Mouse (Mus musculus) CH12.LX (cell line): ENCODE measurements around the gene Nsl1. TPM values are rescaled to one million over a fixed set of nuclear protein-coding genes. Genes with fewer than 3 reads are reported as not detected.

Experiments used
- DNase-seq: peaks from one replicate; pipeline ENCODE4 v3.0.0-alpha.2; 2013; ENCODE audit errors: extremely low read depth
- H3K27ac ChIP-seq: 2 replicates; pipeline ENCODE4 v1.5.1; 2012; ENCODE audit warnings: low read depth, mild to moderate bottlenecking, control low read depth, moderate library complexity; ENCODE audit not compliant: insufficient read depth
- H3K27me3 ChIP-seq: replicated peaks from 2 replicates; pipeline ENCODE3; 2012; ENCODE audit warnings: inconsistent platforms
- H3K36me3 ChIP-seq, 2 experiments: replicated peaks in 1 of 2; 2 replicates each; pipeline versions ENCODE3 to v1.6.1; 2012; ENCODE audit warnings: inconsistent platforms in 1 of 2, low read length in 1 of 2, mild to moderate bottlenecking in 1 of 2, mixed read lengths in 1 of 2, moderate library complexity in 1 of 2; ENCODE audit not compliant: control insufficient read depth in 1 of 2, insufficient read depth in 1 of 2
- H3K4me1 ChIP-seq, 2 experiments: 2 replicates each; pipeline ENCODE4 v1.6.1; 2012; ENCODE audit warnings: inconsistent platforms in 1 of 2, moderate library complexity in 1 of 2; ENCODE audit not compliant: insufficient read depth in 2 of 2, control insufficient read depth in 1 of 2
- H3K4me2 ChIP-seq: 2 replicates; pipeline ENCODE4 v1.6.1; 2012; ENCODE audit warnings: low read depth, mild to moderate bottlenecking, control low read depth; ENCODE audit not compliant: poor library complexity, insufficient read depth, severe bottlenecking
- H3K4me3 ChIP-seq, 3 experiments: fragments of 150-350 bp in 1 of 3; sonication (generic) in 1 of 3; replicated peaks in 1 of 3; 2 replicates each; pipeline versions ENCODE3 to v1.5.1; 2011 to 2012; ENCODE audit warnings: low read depth in 2 of 3, low read length in 2 of 3, mild to moderate bottlenecking in 2 of 3, moderate library complexity in 2 of 3, control low read depth in 1 of 3, improper control_type of control experiment in 1 of 3, inconsistent platforms in 1 of 3, mixed read lengths in 1 of 3; ENCODE audit not compliant: poor library complexity in 1 of 3
- H3K79me2 ChIP-seq: replicated peaks from 2 replicates; pipeline ENCODE4 v1.6.1; 2012; ENCODE audit warnings: mild to moderate bottlenecking, moderate library complexity; ENCODE audit not compliant: control insufficient read depth, poor library complexity, insufficient read depth, severe bottlenecking; ENCODE audit errors: extremely low read depth
- H3K9ac ChIP-seq: 2 replicates; pipeline ENCODE4 v1.6.1; 2012; ENCODE audit warnings: low read depth, mild to moderate bottlenecking, control low read depth, moderate library complexity; ENCODE audit not compliant: insufficient read depth
- H3K9me3 ChIP-seq: replicated peaks from 2 replicates; pipeline ENCODE3; 2012; ENCODE audit warnings: low read length, inconsistent platforms, mixed read lengths
- BHLHE40 ChIP-seq: IDR thresholded peaks from 2 replicates; pipeline ENCODE4 v1.6.1; 2011; ENCODE audit warnings: mild to moderate bottlenecking, low read depth, low read length, improper control_type of control experiment
- ETS1 ChIP-seq: conservative IDR thresholded peaks from 2 replicates; pipeline ENCODE4 v1.6.1; 2012; ENCODE audit warnings: low read depth, mild to moderate bottlenecking, inconsistent platforms, low read length, improper control_type of control experiment, moderate library complexity
- JUN ChIP-seq: IDR thresholded peaks from 2 replicates; pipeline ENCODE4 v1.6.1; 2011; ENCODE audit warnings: low read depth, mild to moderate bottlenecking, low read length, improper control_type of control experiment, moderate library complexity; ENCODE audit not compliant: insufficient read depth
- KAT2A ChIP-seq: IDR thresholded peaks from 2 replicates; pipeline ENCODE4 v1.6.1; 2012; ENCODE audit warnings: low read length, improper control_type of control experiment, inconsistent platforms; ENCODE audit not compliant: insufficient replicate concordance
- MAFK ChIP-seq: IDR thresholded peaks from 2 replicates; pipeline ENCODE4 v1.6.1; 2011; ENCODE audit warnings: low read length, improper control_type of control experiment; ENCODE audit not compliant: insufficient replicate concordance
- MXI1 ChIP-seq: IDR thresholded peaks from 2 replicates; pipeline ENCODE4 v1.6.1; 2011; ENCODE audit warnings: mild to moderate bottlenecking, low read depth, low read length, improper control_type of control experiment
- MYC ChIP-seq: IDR thresholded peaks from 2 replicates; pipeline ENCODE4 v1.6.1; 2011; ENCODE audit warnings: low read depth, mild to moderate bottlenecking, improper control_type of control experiment, low read length
- NELFE ChIP-seq: IDR thresholded peaks from 2 replicates; pipeline ENCODE4 v1.6.1; 2011; ENCODE audit warnings: low read depth, low read length, improper control_type of control experiment
- PAX5 ChIP-seq: IDR thresholded peaks from 2 replicates; pipeline ENCODE4 v1.6.1; 2012; ENCODE audit warnings: low read length, inconsistent platforms, mixed read lengths
- RAD21 ChIP-seq: IDR thresholded peaks from 2 replicates; pipeline ENCODE4 v1.6.1; 2011; ENCODE audit warnings: low read depth, mild to moderate bottlenecking, low read length, improper control_type of control experiment, moderate library complexity
- SIN3A ChIP-seq: IDR thresholded peaks from 2 replicates; pipeline ENCODE4 v1.6.1; 2012; ENCODE audit warnings: low read length, improper control_type of control experiment, inconsistent platforms
- TBP ChIP-seq: conservative IDR thresholded peaks from 2 replicates; pipeline ENCODE4 v1.6.1; 2011; ENCODE audit warnings: low read depth, low read length, improper control_type of control experiment
- ZKSCAN1 ChIP-seq: IDR thresholded peaks from 2 replicates; pipeline ENCODE4 v1.6.1; 2012; ENCODE audit warnings: low read depth, inconsistent platforms, low read length, improper control_type of control experiment, borderline replicate concordance
- dilution Hi-C: fragments of 300-500 bp; cut with MboI; formaldehyde crosslinking; loops from 2 replicates; pipeline ENCODE4 v1.14.3; 2020; ENCODE audit warnings: low sequenced_read_pairs; ENCODE audit not compliant: extremely low pct_unique_long_range_greater_than_20kb, extremely low pct_ligation_motif_present
- in situ Hi-C: fragments of 300-500 bp; cut with MboI; formaldehyde crosslinking; loops from 3 replicates; pipeline ENCODE4 v1.14.3; 2019; ENCODE audit warnings: low sequenced_read_pairs, low pct_ligation_motif_present, low pct_unique_long_range_greater_than_20kb, mixed read lengths
- polyA plus RNA-seq: library from polyadenylated mRNA; unstranded; fragments of >175 nt; gene quantifications from 2 replicates; pipeline ENCODE4 v1.2.1, GENCODE M21; 2012; ENCODE audit warnings: low read depth; ENCODE audit not compliant: insufficient read length
- total RNA-seq, 2 experiments: library from RNA; depleted of rRNA; stranded (reverse); fragments of 300-350 nt in 1 of 2; fragments of >200 nt in 1 of 2; gene quantifications; 2 replicates each; pipeline ENCODE4 v1.2.3; 2012 to 2014

Nsl1 gene
- total and polyA plus RNA-seq, 3 experiments = 16.0 to 27.1 (median 17.4) TPM

- no peak for TF ChIP-seq ZKSCAN1
- TF ChIP-seq RAD21 = no peak
- TF ChIP-seq JUN = no peak
- TF ChIP-seq, all 38 proteins: peak for 9
These were observed 24.1 kb downstream of the Nsl1 start (continued) for GRCm38 (mm10) chr1:191086960-191087359.

GRCm38 (mm10) chr1:191087955-191088354, 25.1 kb downstream of the Nsl1 start:
- Histone ChIP-seq H3K36me3 (peaks cover 7 to 15% of the 10 kb centered on the region in 2 experiments), H3K27me3 (no peaks in the 10 kb centered on the region), H3K4me3 (no peak overlapping the region), H3K27ac (no peak overlapping the region), H3K4me1 (peaks cover 32 to 81% of the 10 kb centered on the region in 2 experiments), H3K4me2 (no peak overlapping the region), H3K79me2 (no peaks in the 10 kb centered on the region), H3K9ac (no peak overlapping the region), H3K9me3 (no peaks in the 10 kb centered on the region)
- TF ChIP-seq SIN3A (no peak), RAD21 (no peak), MXI1 (no peak), MAFK (peak; percentile 27; the same call in 1 of the 2 replicates), MYC (no peak), PAX5 (no peak), KAT2A (no peak), ETS1 (no peak)
- DNase-seq = no peak
- dilution Hi-C loops = no loop called here
- in situ Hi-C loops = loop anchor here (5.0 kb wide), 1 partner anchor 146 kb away; no protein-coding TSS in a partner anchor

GRCm38 (mm10) chr1:191089355-191089754, 26.5 kb downstream of the Nsl1 start:
- TF ChIP-seq PAX5 (no peak), SIN3A (no peak), NELFE (no peak), ETS1 (no peak), BHLHE40 (no peak), TBP (no peak)
- TF ChIP-seq, all 38 proteins: peak for 0
- no peak overlapping the region for H3K27ac ChIP-seq
- in situ Hi-C loops = loop anchor here (5.0 kb wide), 1 partner anchor 147 kb away; no protein-coding TSS in a partner anchor
- H3K36me3 ChIP-seq = peaks cover 0 to 2% of the 10 kb centered on the region in 2 experiments
- dilution Hi-C loops = no loop called here
- H3K4me3 ChIP-seq = no peak overlapping the region
- DNase-seq = no peak
- H3K9me3 ChIP-seq = no peaks in the 10 kb centered on the region
- H3K9ac ChIP-seq = no peak overlapping the region
- peaks cover 30 to 79% of the 10 kb centered on the region in 2 experiments for H3K4me1 ChIP-seq
- no peak overlapping the region for H3K4me2 ChIP-seq
- no peaks in the 10 kb centered on the region for H3K27me3 ChIP-seq
- no peaks in the 10 kb centered on the region for H3K79me2 ChIP-seq
